ENCODE assay signal across 36 mouse cellular contexts in the genomic region with DNA sequence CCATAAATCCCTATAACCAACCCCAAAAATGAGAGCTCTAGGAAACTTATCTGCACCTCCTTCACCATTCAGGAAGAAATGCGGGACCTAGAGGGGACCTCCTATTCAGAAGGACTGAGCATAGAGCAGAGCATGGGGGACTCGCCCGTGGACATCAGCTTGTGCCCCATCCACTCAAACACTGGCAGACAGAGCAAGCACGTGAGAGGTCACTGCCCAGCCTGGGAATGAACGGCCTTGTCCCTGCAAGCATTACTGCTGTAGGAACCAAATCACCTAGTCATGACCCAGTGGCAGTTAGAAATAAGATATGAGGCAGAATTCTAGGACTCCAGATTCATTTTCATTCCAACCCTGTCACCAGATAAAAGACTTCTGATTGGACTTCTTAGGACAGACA. TPM values are rescaled to one million over a fixed set of nuclear protein-coding genes. Genes with fewer than 3 reads are reported as not detected.
A peak's percentile ranks its signal among the peaks of the same experiment; 100 is the strongest.
DNase-seq lines count a peak whose midpoint lies in the region; ATAC-seq and TF ChIP-seq lines count a peak whose summit lies in the region.
"Had no signal": no experiment of that assay in that cellular context is flagged by ENCODE, and none has a peak within 500 bp of the region (broad histone marks: within the 10 kb centered on the region; RNA-seq: fewer than 3 reads in every experiment).

No protein-coding gene starts in this region.

- TF ChIP-seq CTCF in gastrocnemius, adult 2 months (IDR thresholded peaks at IDR 0.05): no peak
- no peak for TF ChIP-seq CTCF in intestine, postnatal 0 days (IDR thresholded peaks at IDR 0.05; ENCODE audit: low read depth)

- peaks cover 7% of the 10 kb centered on the region; the same call in 1 of the 2 replicates for H3K4me1 ChIP-seq in intestine, postnatal 0 days (replicated peaks; ENCODE audit: control insufficient read depth, insufficient read depth, low read length)
- peaks cover 60% of the 10 kb centered on the region for H3K4me1 ChIP-seq in liver, embryonic 16.5 days (ENCODE audit: control insufficient read depth, low read depth, low read length)
- H3K4me1 ChIP-seq: embryonic facial prominence, embryonic 12.5 days; midbrain, embryonic 10.5 days; midbrain, embryonic 15.5 days had no signal

- H3K27me3 ChIP-seq in intestine, postnatal 0 days (replicated peaks; ENCODE audit: control insufficient read depth, insufficient read depth, low read length): no peaks in the 10 kb centered on the region
- H3K27me3 ChIP-seq in liver, embryonic 16.5 days (ENCODE audit: control insufficient read depth, insufficient read depth, low read depth, low read length): no peaks in the 10 kb centered on the region
- H3K27me3 ChIP-seq: embryonic facial prominence, embryonic 12.5 days; heart, embryonic 15.5 days; hindbrain, embryonic 12.5 days; lung, embryonic 15.5 days; midbrain, embryonic 15.5 days; neural tube, embryonic 15.5 days; stomach, embryonic 15.5 days had no signal

- DNase-seq in gastrocnemius, adult 2 months: no peak
- no peak for DNase-seq in gastrocnemius, adult 18-20 months (ENCODE audit: low spot score)
- peak; percentile 52 for DNase-seq in kidney, adult 9 months
- no peak for DNase-seq in kidney, adult 8-10 months
- DNase-seq in thymus, adult 18-20 months: no peak
- DNase-seq: cerebellum, adult 11-12 months; cerebellum, adult 9-11 months; embryo, embryonic 11 days; heart, adult 2 months; heart, postnatal 36 days; retina, postnatal 1 day; right cerebral cortex, postnatal 25 days; thymus, postnatal 14 days had no signal

- no peak overlapping the region for H3K9ac ChIP-seq in intestine, postnatal 0 days (ENCODE audit: low read depth, low read length)
- no peak overlapping the region; the same call in 1 of the 2 replicates for H3K9ac ChIP-seq in liver, embryonic 16.5 days (ENCODE audit: low read depth, low read length)
- H3K9ac ChIP-seq: embryonic facial prominence, embryonic 12.5 days; heart, embryonic 15.5 days; hindbrain, embryonic 12.5 days; lung, embryonic 15.5 days; midbrain, embryonic 15.5 days; neural tube, embryonic 15.5 days; stomach, embryonic 15.5 days had no signal

- H3K4me3 ChIP-seq in gastrocnemius, adult 2 months: no peak overlapping the region
- no peak overlapping the region for H3K4me3 ChIP-seq in intestine, postnatal 0 days (ENCODE audit: low read depth, low read length)
- no peak overlapping the region for H3K4me3 ChIP-seq in liver, embryonic 16.5 days (ENCODE audit: low read depth, low read length)
- H3K4me3 ChIP-seq: embryonic facial prominence, embryonic 12.5 days; heart, adult 2 months; heart, embryonic 15.5 days; hindbrain, embryonic 12.5 days; lung, embryonic 15.5 days; midbrain, embryonic 10.5 days; midbrain, embryonic 15.5 days; neural tube, embryonic 15.5 days; stomach, embryonic 15.5 days had no signal

- intact Hi-C loops in gastrocnemius, adult 2 months (cut with DNase I): no loop called here

- peak; percentile 33; the same call in 1 of the 2 replicates for ATAC-seq in intestine, postnatal 0 days
- no peak for ATAC-seq in liver, embryonic 16.5 days (ENCODE audit: low read depth)
- ATAC-seq: forebrain, embryonic 14.5 days; hindbrain, postnatal 0 days; midbrain, embryonic 15.5 days had no signal

- no peaks in the 10 kb centered on the region for H3K9me3 ChIP-seq in intestine, postnatal 0 days (ENCODE audit: control insufficient read depth)
- H3K9me3 ChIP-seq in liver, embryonic 16.5 days (replicated peaks; ENCODE audit: control insufficient read depth, low read length): no peaks in the 10 kb centered on the region
- H3K9me3 ChIP-seq: embryonic facial prominence, embryonic 12.5 days; G1E; heart, embryonic 15.5 days; hindbrain, embryonic 12.5 days; lung, embryonic 15.5 days; midbrain, embryonic 10.5 days; midbrain, embryonic 15.5 days; neural tube, embryonic 15.5 days; stomach, embryonic 15.5 days had no signal

- H3K27ac ChIP-seq in gastrocnemius, adult 2 months: peak overlapping the region; percentile 35; the same call in 1 of the 2 replicates
- peak overlapping the region; percentile 80 for H3K27ac ChIP-seq in intestine, postnatal 0 days (ENCODE audit: low read depth, low read length)
- peak overlapping the region; percentile 81 for H3K27ac ChIP-seq in liver, embryonic 16.5 days (ENCODE audit: low read length)
- H3K27ac ChIP-seq: embryonic facial prominence, embryonic 12.5 days; heart, adult 2 months; heart, embryonic 15.5 days; hindbrain, embryonic 12.5 days; hindbrain, postnatal 0 days; lung, embryonic 15.5 days; midbrain, embryonic 10.5 days; midbrain, embryonic 15.5 days; neural tube, embryonic 15.5 days; stomach, embryonic 15.5 days had no signal

- 79% methylated on average over 5 of the region's 5 CpGs for WGBS in intestine, postnatal 0 days
- 80% methylated on average over 5 of the region's 5 CpGs for WGBS in liver, embryonic 16.5 days (ENCODE audit: insufficient replicate concordance)

- H3K36me3 ChIP-seq in intestine, postnatal 0 days (ENCODE audit: control insufficient read depth, insufficient read depth): peaks cover 39% of the 10 kb centered on the region
- peaks cover 36% of the 10 kb centered on the region for H3K36me3 ChIP-seq in liver, embryonic 16.5 days (ENCODE audit: control insufficient read depth, insufficient read depth)

- no peak overlapping the region for H3K4me2 ChIP-seq in intestine, postnatal 0 days (replicated peaks; ENCODE audit: low read depth)
- no peak overlapping the region for H3K4me2 ChIP-seq in liver, embryonic 16.5 days (ENCODE audit: low read depth, low read length)
- H3K4me2 ChIP-seq: embryonic facial prominence, embryonic 12.5 days; heart, embryonic 15.5 days; hindbrain, embryonic 12.5 days; lung, embryonic 15.5 days; midbrain, embryonic 15.5 days; neural tube, embryonic 15.5 days; stomach, embryonic 15.5 days had no signal

RNA-seq across cellular contexts. Expression of a gene that starts 10.2 kb away (rescaled TPM):
- total RNA-seq in gastrocnemius, adult 2 months (2021): not detected
- total RNA-seq in gastrocnemius, adult 18-20 months (2021): under 1 TPM in 1 of 2 experiments, not detected in 1; 0.09 TPM
- polyA plus RNA-seq in intestine, postnatal 0 days (2015; fragmentation: Nextera tagmentation; extraction: Ambion mirVana): 0.77 and 1.0 TPM in 2 replicates
- polyA plus RNA-seq in liver, embryonic 16.5 days (2015; fragmentation: Nextera tagmentation; extraction: Ambion mirVana): 0.04 TPM in 1 of 2 replicates, not detected in the other
- total RNA-seq: gastrocnemius, postnatal 4 days; heart, adult 2 months; heart, postnatal 36 days; hindbrain, postnatal 0 days; layer of hippocampus, adult 8-10 months; layer of hippocampus, postnatal 25 days; left cerebral cortex, postnatal 36 days; megakaryocyte progenitor cell, adult 5-6 weeks had no signal
- polyA plus RNA-seq: forebrain, embryonic 14.5 days; G1E; heart, adult 2 months; heart, embryonic 15.5 days; hindbrain, embryonic 12.5 days; urinary bladder, adult 2 months had no signal

RNA-seq across cellular contexts. Expression of a gene that starts 13.1 kb away (rescaled TPM):
- total RNA-seq in gastrocnemius, adult 2 months (2021): 10 to 100 TPM; 38.4 to 52.0 TPM
- 10 to 100 TPM; 34.5 to 40.0 TPM for total RNA-seq in gastrocnemius, adult 18-20 months (2021)
- 44.7 and 49.0 TPM in 2 replicates for polyA plus RNA-seq in intestine, postnatal 0 days (2015; fragmentation: Nextera tagmentation; extraction: Ambion mirVana)
- polyA plus RNA-seq in liver, embryonic 16.5 days (2015; fragmentation: Nextera tagmentation; extraction: Ambion mirVana): 37.1 and 40.0 TPM in 2 replicates

RNA-seq across cellular contexts. Expression of a gene that starts 47.4 kb away (rescaled TPM):
- not detected for total RNA-seq in gastrocnemius, adult 2 months (2021)
- not detected for total RNA-seq in gastrocnemius, adult 18-20 months (2021)
- polyA plus RNA-seq in intestine, postnatal 0 days (2015; fragmentation: Nextera tagmentation; extraction: Ambion mirVana): not detected in 2 replicates
- polyA plus RNA-seq in liver, embryonic 16.5 days (2015; fragmentation: Nextera tagmentation; extraction: Ambion mirVana): not detected in 2 replicates
- total RNA-seq: G1E; gastrocnemius, adult 8-10 months; gastrocnemius, postnatal 4 days; heart, adult 2 months; heart, postnatal 36 days; hindbrain, postnatal 0 days; layer of hippocampus, adult 8-10 months; layer of hippocampus, postnatal 25 days; left cerebral cortex, adult 8-10 months; left cerebral cortex, postnatal 36 days; megakaryocyte progenitor cell, adult 5-6 weeks had no signal
- polyA plus RNA-seq: embryonic facial prominence, embryonic 12.5 days; forebrain, embryonic 14.5 days; frontal cortex, adult 2 months; G1E; heart, adult 2 months; heart, embryonic 15.5 days; hindbrain, embryonic 12.5 days; hindbrain, postnatal 0 days; limb, embryonic 14.5 days; lung, embryonic 15.5 days; midbrain, embryonic 10.5 days; midbrain, embryonic 15.5 days; neural tube, embryonic 15.5 days; stomach, embryonic 15.5 days; urinary bladder, adult 2 months had no signal

RNA-seq across cellular contexts. Expression of a gene that starts 57.1 kb away (rescaled TPM):
- 1 to 10 TPM; 8.8 to 10.0 TPM for total RNA-seq in gastrocnemius, adult 2 months (2021)
- 1 to 10 TPM; 6.7 to 7.5 TPM for total RNA-seq in gastrocnemius, adult 18-20 months (2021)
- polyA plus RNA-seq in intestine, postnatal 0 days (2015; fragmentation: Nextera tagmentation; extraction: Ambion mirVana): 10.6 and 11.5 TPM in 2 replicates
- polyA plus RNA-seq in liver, embryonic 16.5 days (2015; fragmentation: Nextera tagmentation; extraction: Ambion mirVana): 12.8 and 15.3 TPM in 2 replicates

RNA-seq across cellular contexts. Expression of a gene that starts 58.7 kb away (rescaled TPM):
- total RNA-seq in gastrocnemius, adult 2 months (2021): under 1 TPM; 0.36 to 0.82 TPM
- total RNA-seq in gastrocnemius, adult 18-20 months (2021): under 1 TPM; 0.43 to 0.68 TPM
- not detected in 2 replicates for polyA plus RNA-seq in intestine, postnatal 0 days (2015; fragmentation: Nextera tagmentation; extraction: Ambion mirVana)
- polyA plus RNA-seq in liver, embryonic 16.5 days (2015; fragmentation: Nextera tagmentation; extraction: Ambion mirVana): not detected in 2 replicates
- total RNA-seq: hindbrain, postnatal 0 days; megakaryocyte progenitor cell, adult 5-6 weeks had no signal
- polyA plus RNA-seq: embryonic facial prominence, embryonic 12.5 days; forebrain, embryonic 14.5 days; frontal cortex, adult 2 months; heart, adult 2 months; heart, embryonic 15.5 days; hindbrain, embryonic 12.5 days; hindbrain, postnatal 0 days; lung, embryonic 15.5 days; midbrain, embryonic 10.5 days; midbrain, embryonic 15.5 days; neural tube, embryonic 15.5 days; stomach, embryonic 15.5 days; urinary bladder, adult 2 months had no signal
